Mouse (Mus musculus) midbrain, postnatal 0 days (tissue): ENCODE results near the gene Gpr37l1. TPM values are rescaled to one million over a fixed set of nuclear protein-coding genes. Genes with fewer than 3 reads are reported as not detected.
A peak's percentile ranks its signal among the peaks of the same experiment; 100 is the strongest.
"Not testable (repeated sequence)": the region's sequence is repeated elsewhere in the genome, so short reads cannot be mapped to it uniquely, and the experiment has no call there.

ENCODE experiments used
- ATAC-seq: fragments of 200-750 bp; cut with Nextera tagmentation; 2 replicates; pipeline ENCODE4 v1.8.0; 2017; ENCODE audit warnings: moderate number of reproducible peaks, mild to moderate bottlenecking, moderate TSS enrichment, moderate library complexity; ENCODE audit not compliant: low FRiP score
- DNase-seq: peaks from one replicate; pipeline ENCODE4 v3.0.0-alpha.2; 2015; ENCODE audit warnings: low spot score
- H3K27ac ChIP-seq: fragments of 300-500 bp; sonication (generic); 2 replicates; pipeline ENCODE4 v1.5.1; 2014; ENCODE audit warnings: low read depth, mild to moderate bottlenecking, low read length, mixed read lengths
- H3K27me3 ChIP-seq: fragments of 300-500 bp; sonication (generic); 2 replicates; pipeline ENCODE4 v1.6.1; 2014; ENCODE audit warnings: low read length, control low read depth, mixed read lengths; ENCODE audit not compliant: insufficient read depth
- H3K36me3 ChIP-seq: fragments of 300-500 bp; sonication (generic); 2 replicates; pipeline ENCODE4 v1.6.1; 2014; ENCODE audit warnings: low read length, control low read depth, mixed read lengths; ENCODE audit not compliant: insufficient read depth
- H3K4me1 ChIP-seq: fragments of 300-500 bp; sonication (generic); 2 replicates; pipeline ENCODE4 v1.6.1; 2014; ENCODE audit warnings: mild to moderate bottlenecking, control low read depth, antibody characterized with exemption, low read length, mixed read lengths; ENCODE audit not compliant: insufficient read depth
- H3K4me2 ChIP-seq: fragments of 300-500 bp; sonication (generic); 2 replicates; pipeline ENCODE4 v1.6.1; 2014; ENCODE audit warnings: low read depth, mild to moderate bottlenecking, low read length, mixed read lengths; ENCODE audit not compliant: poor library complexity, severe bottlenecking
- H3K4me3 ChIP-seq: fragments of 300-500 bp; sonication (generic); 2 replicates; pipeline ENCODE4 v1.5.1; 2014; ENCODE audit warnings: low read depth, mild to moderate bottlenecking, low read length, moderate library complexity
- H3K9ac ChIP-seq: fragments of 300-500 bp; sonication (generic); replicated peaks from 2 replicates; pipeline ENCODE4 v1.6.1; 2014; ENCODE audit warnings: mild to moderate bottlenecking, low read length, moderate library complexity, mixed read lengths; ENCODE audit not compliant: poor library complexity, severe bottlenecking
- H3K9me3 ChIP-seq: fragments of 300-500 bp; sonication (generic); 2 replicates; pipeline ENCODE4 v1.6.1; 2016; ENCODE audit warnings: low read length, control low read depth
- CTCF ChIP-seq: IDR thresholded peaks from 2 replicates; pipeline ENCODE4 v1.5.1; 2016; ENCODE audit warnings: antibody characterized with exemption, mild to moderate bottlenecking
- WGBS: fragments of 180-500 bp; shearing (Covaris S2); extraction: QIAGEN DNeasy Blood & Tissue Kit; methylation state at CpG from one replicate; pipeline ENCODE4 v1.1.7; 2014; 5-methylcytosine and 5-hydroxymethylcytosine counted together
- polyA plus RNA-seq: library from polyadenylated mRNA; unstranded; fragments of >200 nt; fragmentation: Nextera tagmentation; extraction: Ambion mirVana; gene quantifications from 2 replicates; pipeline ENCODE4 v1.2.1, GENCODE M21; 2015
- total RNA-seq: library from RNA; depleted of rRNA; stranded (reverse); fragments of >200 nt; gene quantifications from 2 replicates; pipeline ENCODE4 v1.2.3, GENCODE M21; 2014; rRNA removed

The Gpr37l1 gene
- total and polyA plus RNA-seq, 2 experiments from 2014 or later = 8.8 to 25.7 TPM

DNA sequence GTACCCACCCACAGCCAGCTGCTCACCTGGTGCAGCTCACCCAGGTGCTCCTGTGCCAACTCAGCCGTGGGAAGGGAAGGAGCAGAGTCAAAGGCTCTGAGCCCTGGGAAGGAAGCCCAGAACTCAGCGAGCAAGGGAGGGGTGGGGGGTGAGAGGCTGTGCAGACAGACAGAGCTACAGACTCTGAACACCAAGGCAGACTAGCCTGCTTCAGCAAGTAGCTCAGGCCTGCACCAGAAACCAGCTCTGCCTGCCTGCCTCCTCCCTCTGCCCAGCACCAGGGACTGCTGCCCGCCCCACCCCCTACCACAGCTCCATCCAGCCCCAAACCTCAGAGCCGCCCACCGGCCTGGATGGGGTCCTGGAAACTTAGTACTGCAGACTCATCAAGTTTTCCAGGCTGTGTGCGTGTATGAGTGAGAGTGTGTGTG is 39.5 kb downstream of the Gpr37l1 start:
- Histone ChIP-seq H3K9me3 (no peaks in the 10 kb centered on the region), H3K4me1 (no peaks in the 10 kb centered on the region), H3K27me3 (no peaks in the 10 kb centered on the region), H3K9ac (no peak overlapping the region), H3K4me2 (no peak overlapping the region), H3K4me3 (no peak overlapping the region), H3K36me3 (no peaks in the 10 kb centered on the region), H3K27ac (no peak overlapping the region)
- 64% methylated on average over 5 of the region's 6 CpGs for WGBS
- no peak for DNase-seq
- no peak for ATAC-seq
- TF ChIP-seq CTCF = no peak

DNA sequence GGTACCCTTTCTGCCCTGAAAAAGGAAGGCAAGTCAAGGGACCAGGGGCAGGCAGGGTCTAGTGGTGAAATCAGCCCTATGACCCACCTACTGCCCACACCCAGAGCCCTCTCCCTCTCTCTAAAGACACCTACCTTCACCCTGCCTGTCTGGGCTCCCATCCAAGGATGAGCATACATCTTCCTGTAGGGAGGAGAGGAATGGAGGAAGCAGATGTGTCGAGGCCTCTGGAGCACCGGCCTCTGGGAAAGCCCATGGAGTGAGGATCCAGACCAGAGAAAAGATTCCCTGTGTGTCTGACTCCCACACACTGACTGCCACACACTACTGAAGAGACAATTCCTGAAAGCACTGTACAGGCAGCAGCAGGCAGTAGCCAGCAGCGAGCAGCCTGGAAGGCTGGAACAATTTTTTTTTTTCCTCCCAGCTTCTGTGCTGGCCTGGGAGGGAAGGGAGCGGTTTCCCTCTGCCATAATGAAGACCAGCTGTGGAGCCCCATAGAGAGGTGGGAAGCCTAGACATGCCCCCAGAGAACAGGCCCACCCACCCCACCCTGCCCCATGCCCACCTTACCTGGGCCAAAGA is 40.9 kb downstream of the Gpr37l1 start:
- no peaks in the 10 kb centered on the region for H3K9me3 ChIP-seq
- H3K4me3 ChIP-seq = no peak overlapping the region
- DNase-seq = no peak
- no peaks in the 10 kb centered on the region for H3K4me1 ChIP-seq
- no peak overlapping the region for H3K9ac ChIP-seq
- H3K27ac ChIP-seq = no peak overlapping the region
- no peaks in the 10 kb centered on the region for H3K36me3 ChIP-seq
- 58% methylated on average over 4 of the region's 4 CpGs for WGBS
- no peak for TF ChIP-seq CTCF
- no peaks in the 10 kb centered on the region for H3K27me3 ChIP-seq
- no peak for ATAC-seq
- no peak overlapping the region for H3K4me2 ChIP-seq

DNA sequence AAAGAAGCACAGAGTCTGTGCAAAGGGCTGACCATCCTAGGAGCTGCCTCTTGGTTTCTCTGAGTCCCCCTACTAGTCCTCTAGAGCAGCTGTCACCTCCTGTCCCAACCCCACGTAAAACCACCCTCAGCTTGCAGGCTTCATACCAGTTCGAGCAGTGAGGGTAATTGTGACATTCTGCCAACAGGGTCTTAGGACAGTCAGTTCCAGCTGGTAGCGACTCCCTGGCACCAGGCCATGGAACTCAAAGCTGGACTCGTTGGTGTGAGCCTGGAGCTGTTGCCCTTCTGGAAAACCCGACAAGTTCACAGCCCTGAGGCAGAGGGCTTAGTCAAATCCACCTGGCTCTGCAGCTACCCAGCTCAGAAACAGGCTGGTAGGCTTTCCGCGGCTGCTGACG is 41.5 kb downstream of the Gpr37l1 start:
- no peak overlapping the region for H3K27ac ChIP-seq
- no peaks in the 10 kb centered on the region for H3K9me3 ChIP-seq
- ATAC-seq (no peak), DNase-seq (peak; percentile 82)
- no peak overlapping the region for H3K4me3 ChIP-seq
- H3K4me1 ChIP-seq = no peaks in the 10 kb centered on the region
- H3K36me3 ChIP-seq = no peaks in the 10 kb centered on the region
- 71% methylated on average over 8 of the region's 8 CpGs for WGBS
- no peak overlapping the region for H3K9ac ChIP-seq
- H3K27me3 ChIP-seq = no peaks in the 10 kb centered on the region
- no peak overlapping the region for H3K4me2 ChIP-seq
- no peak for TF ChIP-seq CTCF

DNA sequence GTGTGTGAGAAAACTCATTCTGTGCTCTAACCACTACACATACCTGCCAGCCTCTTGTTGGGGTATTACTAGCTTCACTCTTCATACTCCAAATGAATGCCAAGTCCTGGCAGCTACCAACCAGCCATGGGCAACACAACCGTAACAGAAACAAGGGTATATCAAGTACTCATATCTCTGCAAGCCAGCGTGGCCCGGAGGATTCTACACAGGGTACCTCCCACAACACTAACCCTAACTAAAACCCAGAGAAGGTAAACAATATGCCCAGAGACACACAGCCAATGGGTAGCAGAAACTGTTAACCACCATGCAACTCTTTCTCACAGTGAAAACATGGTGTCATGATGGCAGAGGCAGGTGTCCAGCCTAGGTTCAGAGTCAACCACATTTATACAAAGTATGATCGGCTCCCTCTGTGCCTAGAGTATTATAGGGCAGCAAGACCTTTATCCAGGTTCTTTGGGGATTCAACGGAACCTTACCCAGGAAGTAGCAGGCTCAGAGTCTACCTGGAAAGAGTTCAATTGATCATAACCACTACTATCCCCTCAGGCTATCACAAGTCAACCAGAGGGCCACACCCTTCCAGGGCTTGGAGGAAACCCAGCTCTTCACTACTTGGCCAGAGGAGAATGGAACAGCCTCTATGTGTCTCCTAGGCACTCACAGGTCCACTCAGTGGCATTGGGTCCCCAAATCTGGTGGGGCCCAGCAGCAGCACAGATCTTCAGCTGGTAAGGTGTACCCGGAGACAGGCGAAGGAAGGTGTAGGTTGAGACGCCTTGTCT is 42.7 kb downstream of the Gpr37l1 start:
- Histone ChIP-seq H3K27me3 (no peaks in the 10 kb centered on the region), H3K27ac (no peak overlapping the region), H3K4me1 (no peaks in the 10 kb centered on the region), H3K36me3 (no peaks in the 10 kb centered on the region), H3K4me2 (no peak overlapping the region), H3K9ac (no peak overlapping the region), H3K9me3 (no peaks in the 10 kb centered on the region), H3K4me3 (no peak overlapping the region)
- 92% methylated on average over 8 of the region's 8 CpGs for WGBS
- ATAC-seq = no peak
- no peak for DNase-seq
- no peak for TF ChIP-seq CTCF

- ATAC-seq (no peak), DNase-seq (peak; percentile 51)
- H3K4me2 ChIP-seq = no peak overlapping the region
- 14% methylated on average over 8 of the region's 8 CpGs for WGBS
- no peak overlapping the region for H3K27ac ChIP-seq
- H3K4me1 ChIP-seq = no peaks in the 10 kb centered on the region
- no peaks in the 10 kb centered on the region for H3K36me3 ChIP-seq
- no peak overlapping the region for H3K9ac ChIP-seq
- H3K4me3 ChIP-seq = no peak overlapping the region
- peak; percentile 86 for TF ChIP-seq CTCF
- no peaks in the 10 kb centered on the region for H3K27me3 ChIP-seq
- H3K9me3 ChIP-seq = no peaks in the 10 kb centered on the region
Measured at GRCm38 (mm10) chr1:135112661-135113060, 54.8 kb downstream of the Gpr37l1 start.

- 58% methylated on average over 4 of the region's 5 CpGs for WGBS
- not testable (repeated sequence) for ATAC-seq, DNase-seq, H3K9ac ChIP-seq, H3K36me3 ChIP-seq, H3K4me3 ChIP-seq, H3K27me3 ChIP-seq, H3K9me3 ChIP-seq, H3K4me1 ChIP-seq, H3K27ac ChIP-seq, H3K4me2 ChIP-seq
Measured at GRCm38 (mm10) chr1:135111271-135111670, 56.2 kb downstream of the Gpr37l1 start.

Other genes with a start within 250 kb of the Gpr37l1 start
- 37.7 and 43.8 TPM in 2 replicates for gene Ppp1r12b, start 211.7 kb downstream of the Gpr37l1 start, total RNA-seq
- 9.1 and 11.3 TPM in 2 replicates for gene Ppp1r12b, start 211.7 kb downstream of the Gpr37l1 start, polyA plus RNA-seq
- gene Ube2t, start 205.1 kb downstream of the Gpr37l1 start, total RNA-seq = 3.1 and 3.5 TPM in 2 replicates
- 3.8 and 5.3 TPM in 2 replicates for gene Ube2t, start 205.1 kb downstream of the Gpr37l1 start, polyA plus RNA-seq
- gene Lgr6, start 62.4 kb downstream of the Gpr37l1 start, total RNA-seq = 2.5 and 3.8 TPM in 2 replicates
- 1.9 and 2.1 TPM in 2 replicates for gene Lgr6, start 62.4 kb downstream of the Gpr37l1 start, polyA plus RNA-seq
- gene Ptpn7, start 35.0 kb downstream of the Gpr37l1 start, total RNA-seq = 0.05 and 0.24 TPM in 2 replicates
- 0.05 and 0.15 TPM in 2 replicates for gene Ptpn7, start 35.0 kb downstream of the Gpr37l1 start, polyA plus RNA-seq
- gene Arl8a, start 20.9 kb downstream of the Gpr37l1 start, total RNA-seq = 317 and 384 TPM in 2 replicates
- 399 and 418 TPM in 2 replicates for gene Arl8a, start 20.9 kb downstream of the Gpr37l1 start, polyA plus RNA-seq
- 0.14 and 0.77 TPM in 2 replicates for gene Elf3, start 90.9 kb upstream of the Gpr37l1 start, total RNA-seq
- 0.36 and 0.60 TPM in 2 replicates for gene Elf3, start 90.9 kb upstream of the Gpr37l1 start, polyA plus RNA-seq
- 76.3 and 79.7 TPM in 2 replicates for gene Rnpep, start 116.4 kb upstream of the Gpr37l1 start, total RNA-seq
- gene Rnpep, start 116.4 kb upstream of the Gpr37l1 start, polyA plus RNA-seq = 49.2 and 52.4 TPM in 2 replicates
- 19.0 and 34.4 TPM in 2 replicates for gene Timm17a, start 146.1 kb upstream of the Gpr37l1 start, total RNA-seq
- 165 and 166 TPM in 2 replicates for gene Timm17a, start 146.1 kb upstream of the Gpr37l1 start, polyA plus RNA-seq
- 0.16 TPM in 1 of 2 replicates, not detected in the other for gene Lmod1, start 157.1 kb upstream of the Gpr37l1 start, total RNA-seq
- gene Lmod1, start 157.1 kb upstream of the Gpr37l1 start, polyA plus RNA-seq = 0.26 and 0.35 TPM in 2 replicates
- 129 and 133 TPM in 2 replicates for gene Shisa4, start 207.6 kb upstream of the Gpr37l1 start, total RNA-seq
- 141 and 146 TPM in 2 replicates for gene Shisa4, start 207.6 kb upstream of the Gpr37l1 start, polyA plus RNA-seq